Mouse (Mus musculus) frontal cortex, adult 2 months (tissue): ENCODE measurements around the gene Cdrt4. TPM values are rescaled to one million over a fixed set of nuclear protein-coding genes. Genes with fewer than 3 reads are reported as not detected.
A peak's percentile ranks its signal among the peaks of the same experiment; 100 is the strongest.

Experiments used
- DNase-seq, 2 experiments: peaks; one replicate each; pipeline ENCODE4 v3.0.0; 2022; ENCODE audit warnings: low spot score in 1 of 2; ENCODE audit errors: extremely low spot score in 1 of 2
- polyA plus RNA-seq: library from polyadenylated mRNA; depleted of rRNA; stranded (reverse); fragments of >200 nt; gene quantifications from 2 replicates; pipeline ENCODE4 v1.2.3, GENCODE M21; 2012

The Cdrt4 gene
- polyA plus RNA-seq, 1 experiment: 0.40 TPM

DNA sequence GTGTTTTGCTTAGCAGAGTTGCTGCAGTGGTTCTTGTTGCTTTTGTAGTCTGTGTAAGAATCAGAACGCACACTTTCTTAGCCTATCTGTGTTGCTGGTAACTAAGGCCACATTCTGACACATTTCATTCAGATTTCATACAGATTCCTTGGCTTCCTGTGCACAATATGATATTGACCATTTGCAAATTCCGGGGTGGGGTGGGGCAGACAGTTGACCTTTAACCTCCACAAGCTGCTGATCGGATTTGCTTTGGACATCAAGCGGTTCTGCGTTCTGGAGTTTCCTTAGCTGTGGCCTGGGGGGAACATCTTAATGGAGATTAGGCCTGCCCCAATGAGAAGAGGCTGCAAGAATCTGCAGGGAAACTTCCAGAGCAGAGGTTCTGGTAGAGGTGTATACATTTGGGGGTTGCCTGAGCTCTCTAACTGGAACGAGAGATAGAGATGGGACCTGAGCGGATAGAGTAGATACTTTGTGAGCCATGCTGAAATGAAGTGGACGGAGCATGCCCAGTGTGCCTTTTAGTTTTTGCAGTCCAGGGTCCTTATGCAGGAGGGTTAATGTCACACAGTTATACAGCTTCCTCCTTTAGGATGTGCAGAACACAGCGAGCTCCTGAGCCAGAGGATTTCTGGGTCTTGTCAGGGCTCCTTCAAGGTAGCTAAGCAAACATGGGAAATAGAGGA, 44.2 kb downstream of the Cdrt4 start:
- DNase-seq: no peak

DNA sequence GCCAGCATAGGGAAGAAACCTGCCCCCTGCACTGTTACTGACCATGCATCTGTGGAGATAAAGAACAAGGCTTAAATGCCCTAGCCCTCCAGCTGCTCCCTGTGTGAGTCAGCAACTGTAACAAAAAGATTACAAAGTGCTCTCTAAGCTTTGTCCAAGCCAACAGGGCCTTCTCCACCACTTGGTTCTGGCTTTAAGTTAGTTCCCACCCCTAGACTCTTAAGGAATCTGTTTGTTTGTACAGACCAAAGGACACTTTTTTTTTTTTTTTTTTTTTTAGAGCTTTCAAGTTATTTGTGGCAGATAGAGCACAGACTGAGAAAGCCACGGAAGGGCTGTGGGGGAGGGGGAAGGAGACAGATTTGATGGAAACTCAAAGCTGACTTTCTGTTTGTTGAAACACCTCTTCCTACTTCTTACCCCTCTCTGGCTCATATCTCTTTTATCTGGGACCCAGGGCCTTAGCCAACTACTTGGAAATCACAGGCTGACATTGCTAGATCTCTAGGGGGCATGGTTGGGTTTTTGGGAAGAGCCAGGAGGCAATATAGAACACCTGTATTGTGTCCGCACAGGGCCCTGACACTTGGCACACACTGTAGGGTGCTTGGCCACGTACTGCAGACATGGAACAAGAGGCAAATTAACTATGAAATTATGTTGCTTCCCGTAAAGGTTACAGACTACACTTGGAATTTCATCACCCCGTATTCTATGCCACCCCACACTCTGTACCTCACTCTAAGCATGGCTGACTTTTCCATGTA, 44.9 kb downstream of the Cdrt4 start:
- DNase-seq: no peak

DNA sequence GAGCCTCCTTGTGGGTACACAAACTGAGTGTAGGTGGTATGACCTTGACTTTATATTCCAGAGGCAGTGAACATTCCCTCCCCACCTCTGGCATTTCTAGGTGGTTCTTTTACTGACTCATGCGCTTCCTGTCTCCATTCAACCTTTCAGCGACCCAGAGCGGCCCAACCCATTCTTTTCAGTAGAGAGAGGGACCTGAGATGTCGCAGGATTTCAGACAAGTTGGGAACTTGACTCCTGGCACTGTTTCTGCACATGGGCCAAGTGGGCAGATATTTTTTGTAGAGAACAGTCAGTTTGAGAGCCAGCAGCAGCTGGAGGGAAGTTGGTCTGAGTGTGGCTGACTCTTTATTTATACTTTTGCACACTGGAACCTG, 45.5 kb downstream of the Cdrt4 start:
- DNase-seq: no peak

DNA sequence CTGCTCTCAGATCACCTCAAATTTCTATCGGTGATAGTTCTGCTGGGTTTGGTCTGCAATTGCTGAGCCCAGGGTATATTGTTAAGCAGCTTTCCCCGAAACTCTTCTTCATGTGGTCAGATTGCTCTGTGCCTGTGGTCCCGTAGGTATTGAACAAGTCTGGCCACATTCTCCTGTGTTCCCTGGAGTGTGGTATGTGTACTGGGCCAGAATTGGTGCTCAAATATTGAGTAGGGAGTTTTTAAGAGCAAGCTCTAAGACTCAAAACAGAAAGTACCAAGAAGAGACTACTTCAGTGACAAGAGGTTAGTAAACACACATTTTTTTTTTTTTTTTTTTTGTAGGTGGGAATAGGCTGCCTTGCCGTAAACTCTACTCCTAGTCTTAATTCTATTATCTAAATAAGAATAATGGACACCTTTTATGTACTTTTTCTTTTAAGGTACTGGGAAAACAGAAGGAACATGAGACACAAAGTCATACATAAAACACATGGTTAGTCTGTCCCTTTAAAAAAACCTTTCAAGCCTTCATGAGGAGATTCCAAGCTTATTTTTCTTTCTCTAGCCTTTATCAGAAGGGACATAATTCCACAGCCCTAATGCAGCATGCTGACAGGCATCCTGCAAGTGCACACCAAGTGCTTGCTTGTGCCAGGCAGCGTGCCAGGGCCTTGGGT, 46.2 kb downstream of the Cdrt4 start:
- no peak for DNase-seq

DNA sequence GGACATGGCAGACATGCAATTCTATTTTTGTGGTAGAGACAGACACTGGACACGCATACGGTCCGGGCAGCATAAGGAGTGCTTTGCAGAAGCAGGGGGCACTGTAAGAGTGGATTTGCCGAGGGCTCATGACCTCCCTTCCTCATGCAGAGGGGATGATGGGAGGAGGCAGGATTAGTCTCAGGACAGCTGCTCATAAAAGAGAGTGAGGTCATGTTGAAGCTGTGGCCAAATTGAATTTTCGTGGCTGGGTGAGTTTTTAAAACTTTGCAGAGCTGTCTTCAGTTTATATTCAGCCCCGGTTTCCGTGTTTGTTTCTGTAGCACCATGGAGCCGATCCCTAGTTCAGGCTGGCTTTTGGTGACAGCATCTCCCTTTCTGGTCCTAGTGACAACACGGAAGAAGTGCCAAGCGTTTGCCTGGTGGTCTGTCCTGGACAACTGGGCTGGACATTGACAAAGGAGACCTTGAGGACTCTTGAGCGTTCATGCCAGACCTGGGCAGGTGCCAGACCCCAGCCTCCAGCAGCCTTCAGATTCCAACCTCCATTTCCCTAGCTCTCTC, 46.8 kb downstream of the Cdrt4 start:
- peak in 1 of 2 experiments; percentile 13 for DNase-seq

DNA sequence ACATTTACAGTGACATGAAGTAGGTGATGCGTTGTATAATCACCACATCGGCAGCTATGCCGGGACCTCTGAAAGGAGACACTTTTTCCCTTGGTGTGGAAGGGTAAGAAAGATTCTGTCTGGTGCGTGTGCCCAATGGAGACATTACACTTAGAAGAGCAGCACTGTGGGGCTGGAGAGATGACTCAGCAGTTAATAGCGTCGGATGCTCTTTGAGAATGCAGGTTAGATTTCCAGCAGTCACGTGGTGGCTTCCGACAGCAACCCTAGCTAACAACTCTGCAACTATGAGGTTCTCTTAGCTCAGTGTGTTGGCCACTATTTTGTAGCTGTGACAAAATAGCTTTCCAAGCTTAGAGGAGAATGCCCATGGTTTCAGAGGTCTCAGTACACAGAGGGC, 49.1 kb downstream of the Cdrt4 start:
- no peak for DNase-seq

DNA sequence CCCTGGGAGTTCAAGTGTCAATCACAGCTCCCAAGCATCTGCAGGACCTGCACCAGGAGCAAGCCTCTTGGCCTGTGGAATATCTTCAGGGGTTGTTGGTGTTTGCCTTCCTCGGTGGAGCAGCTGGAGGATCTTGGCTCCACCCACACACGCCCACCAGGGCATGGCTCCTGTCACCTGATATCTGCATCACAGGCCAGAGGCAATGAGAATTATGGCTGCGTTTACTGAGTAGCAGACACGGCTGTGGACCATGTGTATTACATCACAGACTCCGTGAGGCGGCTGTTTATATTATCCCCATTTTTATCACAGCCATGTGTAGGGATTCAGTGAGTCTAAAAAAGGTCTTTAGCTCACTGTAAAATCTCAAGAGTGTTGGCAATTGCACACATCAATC, 53.6 kb downstream of the Cdrt4 start:
- DNase-seq: peak in 1 of 2 experiments; percentile 14

DNA sequence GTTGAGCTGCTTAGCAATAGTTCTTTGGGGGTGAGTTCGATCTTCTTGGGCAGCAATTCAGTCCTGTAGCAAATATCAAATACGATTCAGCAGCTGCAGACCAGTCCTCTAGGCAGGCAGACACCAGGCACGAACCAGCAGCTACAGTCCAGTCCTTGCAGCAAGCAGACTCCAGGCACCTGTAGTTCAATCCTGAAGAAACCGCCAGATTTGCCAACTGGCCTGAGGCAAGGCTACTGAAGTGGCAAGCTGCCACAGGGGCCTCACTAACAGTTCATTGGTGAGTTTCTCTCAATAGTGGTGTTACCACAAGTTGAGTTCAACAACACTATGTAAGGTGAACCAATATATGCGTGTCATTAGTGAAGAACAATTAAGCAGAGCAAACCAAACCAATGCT, 56.4 kb downstream of the Cdrt4 start:
- DNase-seq: no peak

DNA sequence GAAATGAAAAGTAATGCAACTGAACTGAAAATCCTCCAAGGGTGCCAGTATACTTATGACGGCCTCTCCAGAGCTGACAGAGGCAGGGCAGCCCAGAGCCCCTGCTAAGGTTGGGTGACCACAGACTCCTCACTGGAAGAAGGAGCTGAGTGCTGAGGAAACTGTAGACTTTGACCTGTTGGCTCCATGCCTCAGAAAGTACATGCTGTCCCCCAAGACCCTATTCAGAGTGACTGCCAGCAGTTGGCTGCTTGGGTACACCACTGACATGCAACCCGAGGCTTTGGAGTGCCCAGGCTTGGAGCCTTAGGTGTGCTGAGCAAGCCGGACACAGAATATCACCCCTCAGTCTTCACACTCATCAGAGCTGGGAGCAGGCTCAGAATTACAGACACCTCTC, 57.0 kb downstream of the Cdrt4 start:
- no peak for DNase-seq

DNA sequence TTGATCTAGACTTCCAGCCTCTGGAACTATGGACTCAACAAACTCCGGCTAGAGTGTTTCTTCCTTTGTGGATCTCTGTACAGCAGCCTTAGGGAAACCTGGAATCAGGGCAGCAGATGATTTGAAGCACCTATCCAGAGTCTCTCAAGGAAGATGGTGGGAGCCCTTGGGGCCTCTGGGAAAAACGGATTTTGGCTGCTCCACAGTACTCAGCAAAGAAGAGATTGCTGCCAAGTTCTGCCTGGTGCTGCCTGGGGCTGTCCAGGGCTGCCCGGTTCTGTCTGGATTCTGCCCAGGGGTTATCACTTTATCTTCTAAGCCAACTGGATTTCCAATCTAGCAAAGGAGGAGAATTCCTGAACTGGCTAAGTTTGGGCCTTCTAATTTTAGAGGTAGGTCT, 58.8 kb downstream of the Cdrt4 start:
- no peak for DNase-seq

DNA sequence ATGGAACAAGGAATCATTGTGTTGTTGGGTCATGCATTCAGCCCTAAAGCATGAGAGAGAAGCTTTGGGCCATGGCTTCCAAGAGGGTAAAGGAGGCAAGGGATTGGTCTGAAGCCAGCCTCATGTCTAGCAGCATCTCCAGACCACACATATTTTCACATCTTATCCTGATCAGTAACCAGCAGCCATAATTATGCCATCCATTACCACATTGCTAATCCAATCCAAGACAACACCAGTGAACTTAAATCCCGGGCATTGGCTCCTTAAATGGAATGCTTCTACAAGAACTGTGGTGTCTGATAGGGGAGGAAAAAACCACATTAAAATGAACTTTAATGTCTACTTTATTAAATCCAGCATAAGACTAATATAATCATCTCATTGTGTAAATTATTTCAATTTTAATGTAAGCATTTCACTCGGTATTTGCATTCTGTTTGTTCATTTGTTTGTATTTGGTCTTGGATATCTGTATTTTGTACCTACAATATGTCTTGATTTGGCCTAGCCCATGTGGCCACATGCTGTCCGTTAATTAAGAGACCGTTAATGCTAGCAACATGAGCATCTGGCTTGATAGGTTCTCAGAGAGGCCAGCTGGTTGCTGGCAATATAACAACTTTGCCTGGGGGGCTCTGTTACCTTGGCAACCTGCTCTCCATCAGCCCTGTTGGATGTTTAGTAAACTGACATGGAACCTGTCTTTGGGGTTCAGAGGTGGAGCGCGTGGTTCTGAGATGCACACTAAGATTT, 66.5 kb downstream of the Cdrt4 start:
- no peak for DNase-seq

DNA sequence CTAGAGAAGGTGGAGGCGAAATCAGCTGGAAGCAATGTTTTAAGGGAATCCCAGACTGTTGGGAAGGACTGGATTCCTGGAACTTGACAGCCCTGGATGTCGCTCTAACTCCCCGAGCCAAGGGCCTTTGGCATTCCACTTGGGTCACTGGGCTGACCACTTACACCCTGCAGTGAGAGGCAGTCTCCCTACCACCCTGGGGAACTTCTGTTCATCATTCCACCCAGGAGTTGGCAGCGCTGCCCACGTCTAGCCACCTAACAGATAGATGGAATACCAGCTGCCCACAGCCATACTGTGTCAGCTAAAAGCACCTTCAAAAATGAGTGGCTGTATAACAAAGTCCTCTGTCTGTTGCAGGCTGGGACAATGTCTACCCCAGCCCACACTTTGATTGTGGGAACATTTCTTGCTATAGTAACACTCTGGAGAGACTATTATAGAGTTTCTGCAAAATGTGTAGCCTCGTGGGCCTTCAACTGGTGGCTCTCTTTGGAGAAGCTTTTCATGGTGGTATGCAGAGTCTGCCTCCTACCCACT, 67.2 kb downstream of the Cdrt4 start:
- DNase-seq: no peak

DNA sequence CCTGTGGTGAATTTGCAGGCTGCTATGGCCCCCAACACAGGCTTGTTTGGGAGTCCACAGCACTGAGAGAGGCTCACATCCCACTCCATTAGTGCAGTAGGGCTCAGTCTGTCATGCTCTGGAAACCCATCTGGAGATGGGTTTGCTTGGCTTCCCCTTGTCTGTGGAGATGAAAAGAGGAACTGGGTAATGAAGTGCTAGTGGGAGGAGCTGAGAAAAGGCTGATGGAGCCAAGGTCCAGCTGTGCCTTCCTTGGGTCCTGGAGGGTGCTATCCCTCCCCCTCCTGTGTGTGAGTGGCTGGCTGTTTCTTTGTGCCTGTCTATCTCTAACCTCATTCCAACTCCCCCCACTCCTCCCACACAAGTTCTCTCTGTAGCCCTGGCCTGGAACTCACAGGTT, 69.6 kb downstream of the Cdrt4 start:
- DNase-seq: no peak

DNA sequence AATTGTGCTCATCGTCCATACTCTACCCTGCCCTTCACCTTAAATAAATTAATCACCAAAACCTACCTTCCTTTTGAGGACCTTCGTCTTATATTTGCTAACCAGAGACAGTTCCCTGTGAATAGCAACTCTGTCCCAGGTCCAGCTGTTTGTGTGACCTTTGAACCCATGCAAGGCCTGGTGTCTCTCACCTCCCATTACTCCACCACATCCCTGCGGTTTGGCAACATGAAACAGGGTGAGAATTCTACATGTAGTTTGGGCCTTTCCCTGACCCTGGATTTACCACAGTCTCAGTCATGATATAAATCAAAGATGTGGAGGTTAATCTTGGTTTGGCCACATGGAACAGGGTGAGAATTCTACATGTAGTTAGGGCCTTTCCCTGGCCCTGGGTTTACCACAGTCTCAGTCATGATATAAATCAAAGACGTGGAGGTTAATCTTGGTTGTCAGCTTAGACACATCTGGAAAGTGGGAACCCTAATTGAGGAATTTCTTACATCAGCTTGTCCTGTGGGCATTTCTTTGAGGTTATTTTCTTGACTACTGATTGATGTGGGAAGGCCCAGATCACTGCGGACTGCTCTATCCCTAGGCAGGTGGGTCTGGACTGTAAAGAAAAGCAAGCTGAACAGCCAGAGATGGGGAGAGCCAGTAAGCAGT, 70.3 kb downstream of the Cdrt4 start:
- DNase-seq: no peak

DNA sequence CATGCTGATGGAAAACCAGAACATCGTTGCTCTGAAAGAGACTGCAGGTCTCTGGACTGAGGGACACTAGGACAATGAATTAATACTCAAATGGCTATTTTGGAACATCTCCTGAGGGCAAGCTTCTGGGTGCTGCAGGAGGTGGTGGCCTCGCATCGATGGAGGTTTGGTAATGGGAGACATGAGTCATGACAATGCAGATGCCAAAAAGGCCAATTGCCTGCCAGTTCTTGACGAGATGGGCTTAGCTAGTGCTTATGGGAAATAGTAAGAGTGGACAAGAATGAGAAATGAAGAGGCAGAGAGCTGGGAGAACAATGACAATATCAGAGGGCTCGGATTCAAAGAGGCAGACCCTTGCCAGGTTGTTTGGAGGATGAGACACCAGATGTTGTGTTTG, 72.5 kb downstream of the Cdrt4 start:
- DNase-seq: no peak

DNA sequence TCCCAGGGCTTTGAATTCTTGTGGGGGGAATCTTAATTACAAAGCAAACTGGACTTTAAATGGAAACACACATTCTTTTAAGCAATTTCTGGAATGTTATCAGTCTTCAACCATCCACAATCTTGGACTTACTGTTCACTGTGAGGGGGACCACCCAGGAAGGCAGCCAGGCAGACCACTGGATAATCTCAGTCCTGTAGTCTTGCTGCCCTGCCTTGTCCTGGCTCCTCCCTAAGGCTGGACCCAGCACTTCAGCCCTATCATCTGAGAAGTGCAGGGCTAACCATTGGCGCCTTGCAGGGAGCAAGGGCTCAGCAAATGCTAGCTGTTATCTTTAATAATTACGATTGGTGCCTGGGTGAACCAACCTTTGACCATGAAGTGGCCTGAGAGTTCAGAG, 73.1 kb downstream of the Cdrt4 start:
- DNase-seq: no peak

DNA sequence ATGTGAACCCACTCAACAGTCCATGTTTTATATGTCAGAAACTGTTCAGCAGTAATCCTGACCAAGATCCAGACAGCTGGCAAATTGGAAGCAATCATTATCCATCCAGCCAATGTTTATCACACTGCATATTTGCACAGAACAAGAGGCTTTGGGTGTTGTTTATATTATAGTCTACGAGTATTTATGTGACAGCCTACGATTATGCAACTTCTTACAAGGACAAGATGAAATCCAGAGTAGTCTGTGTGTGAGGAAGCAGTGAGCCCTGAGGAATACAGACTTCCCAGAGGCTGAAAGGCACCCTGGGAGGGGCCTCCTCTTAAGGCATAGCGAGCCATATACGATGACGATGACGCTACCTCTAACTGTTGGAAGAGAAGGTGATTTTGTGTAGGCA, 74.5 kb downstream of the Cdrt4 start:
- no peak for DNase-seq

DNA sequence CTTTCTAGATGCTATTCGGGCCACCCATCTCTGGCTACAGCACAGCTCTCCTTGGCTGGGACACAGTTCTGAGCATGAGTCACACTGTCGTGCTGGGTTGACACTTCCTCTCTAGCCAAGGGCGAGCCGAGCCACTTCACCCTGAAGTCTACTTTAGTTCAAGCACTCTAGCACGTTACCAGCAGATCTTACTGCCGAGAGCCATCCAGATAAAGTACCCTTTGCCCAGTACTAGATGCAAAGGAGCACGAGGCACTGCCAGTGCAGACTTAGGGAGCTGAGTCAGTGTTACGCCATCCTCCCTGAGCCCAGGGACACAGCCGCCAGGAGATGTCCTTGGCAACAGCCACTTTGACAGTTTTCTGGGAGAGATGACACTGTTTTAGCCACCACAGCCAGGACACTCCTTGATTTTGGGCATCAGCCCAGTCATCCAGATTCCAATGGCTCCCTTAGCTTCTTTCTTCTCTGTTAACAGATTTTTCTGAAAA, 75.7 kb downstream of the Cdrt4 start:
- peak in 1 of 2 experiments; percentile 51 for DNase-seq

DNA sequence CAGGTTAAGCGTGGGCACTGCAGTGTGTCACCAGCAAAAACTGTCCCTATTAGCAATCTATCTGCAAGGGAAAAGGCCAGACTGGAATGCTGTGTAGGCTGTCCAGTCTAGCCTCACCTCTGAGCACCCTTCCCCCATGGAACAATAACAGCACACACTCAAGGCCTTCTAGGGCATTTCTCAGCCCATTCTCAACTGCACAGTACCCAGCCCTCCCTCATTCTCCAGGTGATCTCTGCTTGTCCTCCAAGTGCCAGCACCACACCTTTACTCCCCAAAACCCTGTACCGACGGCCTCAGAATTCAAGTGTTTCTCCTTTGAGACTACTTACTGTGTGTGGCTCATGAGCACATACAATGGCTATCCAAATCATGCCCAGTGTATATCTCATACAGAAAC, 77.1 kb downstream of the Cdrt4 start:
- no peak for DNase-seq
